16 mouse cellular contexts compared by ENCODE assay signal in genomic region chr1:159551036-159551435, GRCm38 (mm10). TPM values are rescaled to one million over a fixed set of nuclear protein-coding genes. Genes with fewer than 3 reads are reported as not detected.
"Had no signal": no experiment of that assay in that cellular context is flagged by ENCODE, and none has a peak within 500 bp of the region (broad histone marks: within the 10 kb centered on the region; RNA-seq: fewer than 3 reads in every experiment).

No protein-coding gene starts in this region.

- ATAC-seq: liver, embryonic 12.5 days; midbrain, embryonic 16.5 days had no signal

- H3K27ac ChIP-seq: limb, embryonic 15.5 days; liver, embryonic 12.5 days; macrophage; neural tube, embryonic 12.5 days had no signal

- H3K27me3 ChIP-seq: limb, embryonic 15.5 days; liver, embryonic 12.5 days; megakaryocyte, embryonic 14.5 days; neural tube, embryonic 12.5 days had no signal

- H3K4me3 ChIP-seq: limb, embryonic 15.5 days; liver, embryonic 12.5 days; megakaryocyte, embryonic 14.5 days; midbrain, embryonic 12.5 days; neural tube, embryonic 12.5 days had no signal

- H3K36me3 ChIP-seq: limb, embryonic 15.5 days; liver, embryonic 12.5 days; midbrain, embryonic 12.5 days; neural tube, embryonic 12.5 days had no signal

- DNase-seq: kidney, adult 9 months; kidney, postnatal 14 days; layer of hippocampus, postnatal 36 days; lung, embryonic 14.5 days; lung, postnatal 10 days; right cerebral cortex, adult 18-20 months; right cerebral cortex, postnatal 25 days; thymus, postnatal 36 days had no signal

- H3K9me3 ChIP-seq: limb, embryonic 15.5 days; liver, embryonic 12.5 days; megakaryocyte, embryonic 14.5 days; midbrain, embryonic 12.5 days; neural tube, embryonic 12.5 days had no signal

- H3K4me2 ChIP-seq: limb, embryonic 15.5 days; liver, embryonic 12.5 days; lung, embryonic 14.5 days; midbrain, embryonic 12.5 days had no signal

- H3K4me1 ChIP-seq: limb, embryonic 15.5 days; liver, embryonic 12.5 days; megakaryocyte, embryonic 14.5 days had no signal

- H3K9ac ChIP-seq: limb, embryonic 15.5 days; liver, embryonic 12.5 days; lung, embryonic 14.5 days; midbrain, embryonic 12.5 days; neural tube, embryonic 12.5 days had no signal

RNA-seq across cellular contexts. Expression of gene Tnr, which starts 27.5 kb away (rescaled TPM):
- polyA plus RNA-seq: limb, embryonic 11.5 days; lung, embryonic 14.5 days; macrophage had no signal
